Mouse (Mus musculus): ENCODE data around the gene Plcl2. TPM values are rescaled to one million over a fixed set of nuclear protein-coding genes. Genes with fewer than 3 reads are reported as not detected.

The Plcl2 gene
- polyA plus RNA-seq, 1 experiment from 2014 or later, result 4.8 TPM

DNA sequence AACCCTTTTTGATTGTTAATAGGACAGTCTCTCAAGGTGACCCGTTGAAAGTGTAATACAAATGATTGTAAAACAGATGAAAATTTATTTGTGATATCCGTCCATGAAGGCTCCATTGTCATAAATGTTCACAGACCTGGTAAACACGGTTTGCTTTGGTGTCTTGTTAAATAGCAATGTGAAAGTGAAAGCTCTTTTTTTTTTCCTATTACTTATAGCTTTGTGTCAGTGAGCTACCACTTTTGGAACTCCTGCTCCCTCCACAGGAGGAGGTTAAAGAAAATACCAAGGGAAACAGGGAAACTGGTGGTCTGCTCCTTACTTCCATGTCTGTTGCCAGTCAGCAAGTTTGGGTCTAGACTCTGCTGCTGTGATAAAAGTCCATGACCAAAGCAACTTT, 71.2 kb downstream of the Plcl2 start:
- H3K9ac ChIP-seq (ENCODE audit: low read depth, low read length), result no peak overlapping the region
- no peaks in the 10 kb centered on the region for H3K9me3 ChIP-seq (ENCODE audit: control insufficient read depth)
- WGBS, result 52% methylated on average over 3 of the region's 3 CpGs
- no peaks in the 10 kb centered on the region for H3K4me1 ChIP-seq (replicated peaks; ENCODE audit: control insufficient read depth, insufficient read depth, low read length)
- TF ChIP-seq CTCF (IDR thresholded peaks at IDR 0.05; ENCODE audit: low read depth), result peak; percentile 16; the same call in 1 of the 2 replicates
- H3K27ac ChIP-seq (ENCODE audit: low read depth, low read length), result no peak overlapping the region
- no peak overlapping the region for H3K4me2 ChIP-seq (replicated peaks; ENCODE audit: low read depth)
- H3K27me3 ChIP-seq (replicated peaks; ENCODE audit: control insufficient read depth, insufficient read depth, low read length), result no peaks in the 10 kb centered on the region
- no peak overlapping the region for H3K4me3 ChIP-seq (ENCODE audit: low read depth, low read length)
- H3K36me3 ChIP-seq (ENCODE audit: control insufficient read depth, insufficient read depth), result no peaks in the 10 kb centered on the region
- no peak for ATAC-seq

DNA sequence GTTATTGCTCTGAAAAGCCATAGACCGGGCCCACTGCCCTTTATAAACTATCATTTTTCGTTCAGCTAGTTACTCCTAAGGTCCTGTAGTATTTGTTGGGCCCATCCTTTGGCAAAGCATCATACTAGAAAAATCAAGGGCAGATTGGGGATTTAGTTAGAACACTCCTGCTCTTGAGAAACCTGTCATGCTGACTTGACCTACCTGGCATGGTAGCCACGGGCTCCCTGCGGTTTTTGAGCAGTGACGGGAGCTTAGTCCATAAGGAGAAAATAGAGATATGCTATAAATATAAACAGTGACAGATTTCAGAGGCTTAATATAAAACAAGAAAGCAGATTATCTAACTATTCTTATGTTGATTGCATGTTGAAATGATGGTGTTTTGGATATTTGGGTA, 77.6 kb downstream of the Plcl2 start:
- Histone ChIP-seq H3K36me3 (ENCODE audit: control insufficient read depth, insufficient read depth) (no peaks in the 10 kb centered on the region), H3K4me1 (replicated peaks; ENCODE audit: control insufficient read depth, insufficient read depth, low read length) (no peaks in the 10 kb centered on the region), H3K27me3 (replicated peaks; ENCODE audit: control insufficient read depth, insufficient read depth, low read length) (no peaks in the 10 kb centered on the region), H3K27ac (ENCODE audit: low read depth, low read length) (no peak overlapping the region), H3K4me2 (replicated peaks; ENCODE audit: low read depth) (no peak overlapping the region), H3K9ac (ENCODE audit: low read depth, low read length) (no peak overlapping the region), H3K9me3 (ENCODE audit: control insufficient read depth) (no peaks in the 10 kb centered on the region), H3K4me3 (ENCODE audit: low read depth, low read length) (no peak overlapping the region)
- no peak for TF ChIP-seq CTCF (IDR thresholded peaks at IDR 0.05; ENCODE audit: low read depth)
- WGBS, result 91% methylated on average over 5 of the region's 5 CpGs
- no peak for ATAC-seq

- H3K36me3 ChIP-seq (ENCODE audit: control insufficient read depth, insufficient read depth), result no peaks in the 10 kb centered on the region
- ATAC-seq, result no peak
- no peaks in the 10 kb centered on the region for H3K9me3 ChIP-seq (ENCODE audit: control insufficient read depth)
- no peaks in the 10 kb centered on the region for H3K27me3 ChIP-seq (replicated peaks; ENCODE audit: control insufficient read depth, insufficient read depth, low read length)
- no peak for TF ChIP-seq CTCF (IDR thresholded peaks at IDR 0.05; ENCODE audit: low read depth)
- 60% methylated on average over 3 of the region's 3 CpGs for WGBS
- H3K4me1 ChIP-seq (replicated peaks; ENCODE audit: control insufficient read depth, insufficient read depth, low read length), result no peaks in the 10 kb centered on the region
- H3K9ac ChIP-seq (ENCODE audit: low read depth, low read length), result no peak overlapping the region
- H3K4me3 ChIP-seq (ENCODE audit: low read depth, low read length), result no peak overlapping the region
- no peak overlapping the region for H3K4me2 ChIP-seq (replicated peaks; ENCODE audit: low read depth)
- H3K27ac ChIP-seq (ENCODE audit: low read depth, low read length), result no peak overlapping the region
Observed at GRCm38 (mm10) chr17:50587941-50588340, 78.7 kb downstream of the Plcl2 start.

- no peak overlapping the region for H3K4me3 ChIP-seq (ENCODE audit: low read depth, low read length)
- no peak overlapping the region for H3K4me2 ChIP-seq (replicated peaks; ENCODE audit: low read depth)
- no peak overlapping the region for H3K9ac ChIP-seq (ENCODE audit: low read depth, low read length)
- H3K27me3 ChIP-seq (replicated peaks; ENCODE audit: control insufficient read depth, insufficient read depth, low read length), result no peaks in the 10 kb centered on the region
- TF ChIP-seq CTCF (IDR thresholded peaks at IDR 0.05; ENCODE audit: low read depth), result no peak
- no peak for ATAC-seq
- no peaks in the 10 kb centered on the region for H3K36me3 ChIP-seq (ENCODE audit: control insufficient read depth, insufficient read depth)
- 55% methylated on average over 6 of the region's 6 CpGs for WGBS
- H3K27ac ChIP-seq (ENCODE audit: low read depth, low read length), result no peak overlapping the region
- no peaks in the 10 kb centered on the region for H3K9me3 ChIP-seq (ENCODE audit: control insufficient read depth)
- H3K4me1 ChIP-seq (replicated peaks; ENCODE audit: control insufficient read depth, insufficient read depth, low read length), result peaks cover 3% of the 10 kb centered on the region; the same call in 1 of the 2 replicates
Observed at GRCm38 (mm10) chr17:50600178-50600577, 91.0 kb downstream of the Plcl2 start.

- TF ChIP-seq CTCF (IDR thresholded peaks at IDR 0.05; ENCODE audit: low read depth), result no peak
- Histone ChIP-seq H3K4me3 (ENCODE audit: low read depth, low read length) (no peak overlapping the region), H3K27me3 (replicated peaks; ENCODE audit: control insufficient read depth, insufficient read depth, low read length) (no peaks in the 10 kb centered on the region), H3K27ac (ENCODE audit: low read depth, low read length) (no peak overlapping the region), H3K4me1 (replicated peaks; ENCODE audit: control insufficient read depth, insufficient read depth, low read length) (peaks cover 3% of the 10 kb centered on the region), H3K36me3 (ENCODE audit: control insufficient read depth, insufficient read depth) (no peaks in the 10 kb centered on the region), H3K9ac (ENCODE audit: low read depth, low read length) (no peak overlapping the region), H3K4me2 (replicated peaks; ENCODE audit: low read depth) (no peak overlapping the region), H3K9me3 (ENCODE audit: control insufficient read depth) (no peaks in the 10 kb centered on the region)
- WGBS, result 71% methylated on average over 1 of the region's 1 CpGs
- ATAC-seq, result no peak
Observed at GRCm38 (mm10) chr17:50600696-50601095, 91.5 kb downstream of the Plcl2 start.

- H3K36me3 ChIP-seq (ENCODE audit: control insufficient read depth, insufficient read depth), result peaks cover 10% of the 10 kb centered on the region; the same call in 1 of the 2 replicates
- no peak overlapping the region for H3K4me3 ChIP-seq (ENCODE audit: low read depth, low read length)
- TF ChIP-seq CTCF (IDR thresholded peaks at IDR 0.05; ENCODE audit: low read depth), result no peak
- H3K27me3 ChIP-seq (replicated peaks; ENCODE audit: control insufficient read depth, insufficient read depth, low read length), result no peaks in the 10 kb centered on the region
- H3K27ac ChIP-seq (ENCODE audit: low read depth, low read length), result peak overlapping the region; percentile 46; the same call in 1 of the 2 replicates
- no peaks in the 10 kb centered on the region for H3K9me3 ChIP-seq (ENCODE audit: control insufficient read depth)
- H3K4me2 ChIP-seq (replicated peaks; ENCODE audit: low read depth), result no peak overlapping the region
- 38% methylated on average over 2 of the region's 2 CpGs for WGBS
- H3K4me1 ChIP-seq (replicated peaks; ENCODE audit: control insufficient read depth, insufficient read depth, low read length), result peaks cover 3% of the 10 kb centered on the region
- H3K9ac ChIP-seq (ENCODE audit: low read depth, low read length), result no peak overlapping the region
- peak; percentile 93 for ATAC-seq
Observed at GRCm38 (mm10) chr17:50606890-50607289, 97.7 kb downstream of the Plcl2 start.

GRCm38 (mm10) chr17:50609908-50610307, 100.7 kb downstream of the Plcl2 start:
- Histone ChIP-seq H3K4me2 (replicated peaks; ENCODE audit: low read depth) (no peak overlapping the region), H3K27ac (ENCODE audit: low read depth, low read length) (no peak overlapping the region), H3K4me1 (replicated peaks; ENCODE audit: control insufficient read depth, insufficient read depth, low read length) (no peaks in the 10 kb centered on the region; the same call in 1 of the 2 replicates), H3K4me3 (ENCODE audit: low read depth, low read length) (no peak overlapping the region), H3K27me3 (replicated peaks; ENCODE audit: control insufficient read depth, insufficient read depth, low read length) (no peaks in the 10 kb centered on the region), H3K36me3 (ENCODE audit: control insufficient read depth, insufficient read depth) (peaks cover 20% of the 10 kb centered on the region), H3K9me3 (ENCODE audit: control insufficient read depth) (no peaks in the 10 kb centered on the region), H3K9ac (ENCODE audit: low read depth, low read length) (no peak overlapping the region)
- 90% methylated on average over 4 of the region's 4 CpGs for WGBS
- no peak for TF ChIP-seq CTCF (IDR thresholded peaks at IDR 0.05; ENCODE audit: low read depth)
- ATAC-seq, result no peak

Measured in intestine, postnatal 0 days (tissue).